Mouse (Mus musculus): Measurements from ENCODE around the gene Hcfc2.

Gene Hcfc2

GRCm38 (mm10) chr10:82741876-82742275 lies 45.9 kb downstream of the Hcfc2 start:
- peak in 1 of 2 experiments; percentile 50 for DNase-seq

- DNase-seq = no peak
Measured at GRCm38 (mm10) chr10:82742578-82742977, 46.6 kb downstream of the Hcfc2 start.

- DNase-seq = no peak
Measured at GRCm38 (mm10) chr10:82744296-82744695, 48.3 kb downstream of the Hcfc2 start.

DNA sequence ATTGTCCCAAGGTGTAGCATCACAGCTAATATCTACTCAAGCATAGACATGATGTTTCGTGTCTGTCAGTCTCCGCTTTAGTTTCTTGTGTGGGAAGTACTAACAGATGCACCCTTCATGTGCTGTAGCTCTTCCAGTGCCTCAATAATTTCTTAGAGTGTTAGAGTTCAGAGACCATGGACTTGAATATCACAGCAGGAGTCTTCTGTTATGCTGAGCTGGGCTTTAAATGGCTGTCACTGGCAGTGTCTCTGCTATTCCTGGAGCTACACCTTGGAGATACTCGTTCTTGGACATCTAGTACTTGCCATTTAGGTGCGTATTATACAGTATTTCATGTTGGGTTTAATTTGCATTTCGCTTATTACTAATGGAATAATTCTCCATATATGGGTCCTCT lies 49.3 kb downstream of the Hcfc2 start:
- no peak for DNase-seq

DNA sequence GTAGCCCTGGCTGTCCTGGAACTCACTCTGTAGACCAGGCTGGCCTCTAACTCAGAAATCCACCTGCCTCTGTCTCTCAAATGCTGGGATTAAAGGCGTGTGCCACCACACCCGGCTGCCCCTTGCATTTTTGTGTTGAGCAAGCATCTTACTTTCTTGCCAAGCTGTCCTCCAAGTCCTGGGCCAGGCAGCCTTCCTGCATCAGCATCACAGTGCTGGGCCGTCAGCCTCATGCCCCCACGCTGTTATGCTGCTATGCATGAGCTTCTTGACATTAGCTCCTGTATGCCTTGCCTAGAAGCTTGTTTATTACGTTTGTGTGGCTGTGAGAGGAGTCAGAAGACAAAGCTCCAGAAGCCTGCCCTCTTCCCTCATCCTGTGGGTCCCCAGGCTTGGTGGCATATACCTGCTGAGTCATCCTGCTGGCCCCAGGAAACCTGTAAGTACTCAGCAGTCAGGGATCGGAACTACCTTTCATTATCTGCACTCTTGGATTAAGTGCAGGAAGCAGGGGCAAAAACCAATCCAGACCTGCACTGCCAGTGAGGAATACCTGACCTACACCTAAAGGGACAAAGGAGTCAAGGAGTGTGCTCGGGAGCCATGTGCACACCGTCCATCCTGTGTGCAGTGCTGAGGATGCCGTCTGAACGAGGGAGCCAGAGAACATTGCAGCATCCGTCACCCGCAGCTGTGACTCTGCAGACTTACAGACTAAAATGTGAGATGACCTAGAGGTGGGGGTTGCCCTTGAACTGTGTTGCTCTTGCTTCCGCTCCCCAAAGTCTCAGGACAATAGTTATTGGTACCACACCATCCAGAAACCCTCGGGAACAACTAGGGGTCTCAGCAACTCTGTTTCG lies 51.3 kb downstream of the Hcfc2 start:
- DNase-seq = no peak

- DNase-seq = no peak
Measured at GRCm38 (mm10) chr10:82750778-82751177, 54.8 kb downstream of the Hcfc2 start.

- DNase-seq = no peak
Measured at GRCm38 (mm10) chr10:82752921-82753320, 57.0 kb downstream of the Hcfc2 start.

GRCm38 (mm10) chr10:82754642-82755041 lies 58.7 kb downstream of the Hcfc2 start:
- DNase-seq = no peak

DNA sequence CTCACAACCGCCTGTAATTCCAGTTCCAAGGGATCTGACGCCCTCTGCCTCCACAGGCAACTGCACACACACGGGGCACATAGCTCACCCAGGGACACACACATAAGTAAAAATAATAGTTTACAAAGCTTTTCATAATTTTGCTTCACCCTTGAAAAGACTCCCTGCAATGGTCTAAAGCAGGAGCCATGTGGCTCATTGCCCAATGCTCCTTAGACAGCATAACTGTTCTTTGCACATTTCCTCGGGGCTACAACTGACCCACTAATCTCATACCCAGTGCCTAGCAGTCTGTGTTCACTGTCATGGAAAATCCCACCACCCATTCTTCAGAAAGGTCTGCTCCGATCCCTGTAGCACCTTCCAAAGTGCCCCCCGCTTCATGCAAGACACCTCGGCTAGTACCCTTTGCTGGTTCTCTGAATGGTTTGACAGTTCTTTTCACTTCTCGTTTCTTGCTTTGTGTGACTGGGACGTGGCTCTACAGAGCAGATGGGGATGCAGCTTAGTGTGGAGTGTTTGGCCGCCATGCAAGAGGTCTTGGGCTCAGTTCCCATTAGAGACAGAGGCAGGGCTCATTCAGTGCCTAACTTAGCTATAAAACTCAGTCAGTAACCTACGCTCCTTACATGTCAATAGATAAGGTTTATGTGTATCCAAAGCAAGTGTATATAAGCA lies 59.4 kb downstream of the Hcfc2 start:
- DNase-seq = no peak

- no peak for DNase-seq
Measured at GRCm38 (mm10) chr10:82756466-82756865, 60.5 kb downstream of the Hcfc2 start.

DNA sequence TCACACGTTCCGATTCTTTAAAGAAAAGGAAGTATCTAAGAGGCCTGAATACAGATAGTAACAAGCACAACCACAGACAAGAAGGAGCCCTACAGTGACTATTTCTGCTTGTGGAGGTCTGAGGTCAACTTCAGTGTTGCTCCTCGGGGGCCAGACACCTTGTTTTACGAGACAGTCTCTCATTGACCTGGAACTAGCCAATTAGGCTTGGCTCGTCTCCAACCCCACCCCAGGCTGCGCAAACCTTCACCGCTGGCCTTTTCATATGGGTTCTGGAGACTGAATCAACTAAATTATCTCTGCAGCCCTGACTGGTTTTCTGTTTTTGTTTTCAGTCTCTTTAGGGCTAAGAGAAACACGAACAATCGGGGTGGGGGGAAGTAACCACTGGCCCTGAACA lies 61.4 kb downstream of the Hcfc2 start:
- peak in 1 of 2 experiments; percentile 27 for DNase-seq

- no peak for DNase-seq
Measured at GRCm38 (mm10) chr10:82758368-82758767, 62.4 kb downstream of the Hcfc2 start.

- DNase-seq = no peak
Measured at GRCm38 (mm10) chr10:82758878-82759277, 62.9 kb downstream of the Hcfc2 start.

DNA sequence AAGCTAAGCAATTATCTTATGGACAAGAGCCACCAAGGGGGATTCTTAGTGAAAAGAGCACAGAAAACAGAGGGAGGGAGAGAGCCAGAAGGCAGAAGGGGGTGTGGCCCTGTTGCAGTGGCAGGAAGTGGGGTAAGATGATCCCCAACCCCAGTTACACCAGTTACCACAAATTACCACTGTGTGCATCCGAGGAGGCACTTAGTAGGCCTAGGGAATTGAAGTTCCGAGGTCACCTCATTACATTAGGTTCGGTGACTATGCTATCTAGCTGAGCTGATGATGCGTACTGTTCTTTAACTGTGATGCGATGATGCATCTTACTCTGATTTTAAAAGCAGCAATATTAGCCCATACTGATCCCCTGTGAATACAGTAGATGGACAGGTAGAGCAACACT lies 63.7 kb downstream of the Hcfc2 start:
- no peak for DNase-seq

- DNase-seq = no peak
Measured at GRCm38 (mm10) chr10:82761037-82761811, 65.3 kb downstream of the Hcfc2 start.

GRCm38 (mm10) chr10:82762756-82763681 lies 67.1 kb downstream of the Hcfc2 start:
- DNase-seq = peak; percentile 19 to 54

- peak; percentile 97 to 98 for DNase-seq
Measured at GRCm38 (mm10) chr10:82763840-82764631, 68.1 kb downstream of the Hcfc2 start, which contains the start of gene Nfyb. Nfyb (minus strand) TSS chr10:82764144.

DNA sequence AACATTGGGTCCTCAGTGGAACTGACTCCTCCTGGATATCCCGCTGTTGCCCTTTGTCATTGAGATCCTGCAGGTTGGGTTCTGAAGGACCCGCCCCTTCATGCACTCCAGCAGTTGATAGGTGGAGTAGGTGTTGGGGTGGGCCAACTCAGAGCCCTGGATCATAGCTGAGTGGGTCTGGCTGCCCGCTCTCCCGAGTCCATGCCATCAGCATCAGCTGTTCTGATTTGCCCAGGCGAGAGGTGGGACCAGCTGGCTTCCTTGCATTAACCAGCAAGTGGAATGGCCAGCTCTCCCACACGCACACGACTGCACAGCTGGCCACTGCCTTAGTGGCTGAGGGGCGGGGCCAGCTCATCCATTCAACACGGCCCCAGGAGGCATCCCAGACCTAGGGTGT lies 72.9 kb downstream of the Hcfc2 start:
- no peak for DNase-seq

DNA sequence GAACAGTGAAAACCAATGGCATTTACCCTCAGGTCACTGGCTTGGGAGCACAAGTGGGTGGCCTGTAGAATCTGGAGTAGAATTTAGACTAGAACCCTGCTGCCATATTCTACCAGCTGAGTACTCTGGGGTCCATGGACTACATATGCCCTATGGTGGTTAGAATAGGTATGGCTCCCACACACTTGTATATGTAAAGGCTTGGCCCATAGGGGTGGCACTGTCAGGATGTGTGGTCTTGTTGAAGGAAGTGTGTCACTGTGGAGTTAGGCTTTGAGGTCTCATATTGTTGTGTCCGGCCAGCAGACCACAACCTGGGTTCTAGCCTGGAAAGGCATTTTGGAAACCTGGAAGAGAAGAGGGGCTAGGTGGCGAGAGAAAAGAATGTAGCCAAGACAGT lies 74.8 kb downstream of the Hcfc2 start:
- DNase-seq = no peak

GRCm38 (mm10) chr10:82771595-82772170 lies 75.7 kb downstream of the Hcfc2 start:
- no peak for DNase-seq

- DNase-seq = no peak
Measured at GRCm38 (mm10) chr10:82774841-82775240, 78.9 kb downstream of the Hcfc2 start.
